Mouse (Mus musculus) gastrocnemius, postnatal 36 days (tissue): ENCODE data around the gene Banp. TPM values are rescaled to one million over a fixed set of nuclear protein-coding genes. Genes with fewer than 3 reads are reported as not detected.

ENCODE experiments used
- DNase-seq, 2 experiments: peaks; one replicate each; pipeline ENCODE4 v3.0.0; 2022
- intact Hi-C: fragments of 180-260 bp; cut with DNase I; formaldehyde crosslinking; loops from one replicate; pipeline ENCODE4 v1.15.1; 2025
- long read RNA-seq, 2 experiments: library from polyadenylated mRNA; stranded (forward); transcript quantifications; one replicate each; pipeline ENCODE4 v2.0.0; 2021
- total RNA-seq, 2 experiments: library from RNA; stranded (reverse); gene quantifications; 2 replicates each; pipeline ENCODE4 v1.2.3; 2021

Banp gene
- total RNA-seq, result 10 to 100 TPM in 1 of 2 experiments, 1 to 10 TPM in 1; 6.6 to 17.8 TPM
- long read RNA-seq, experiment 1, full-length matches to known transcripts, result 4 of 34 reads
- long read RNA-seq, experiment 1, partial matches to known transcripts, result 0 of 34 reads
- long read RNA-seq, experiment 1, other reads (novel, unspliced or antisense), result 30 of 34 reads
- long read RNA-seq, experiment 2, full-length matches to known transcripts, result 2 of 21 reads
- long read RNA-seq, experiment 2, partial matches to known transcripts, result 0 of 21 reads
- long read RNA-seq, experiment 2, other reads (novel, unspliced or antisense), result 19 of 21 reads

- intact Hi-C loops, result no loop called here
- no peak for DNase-seq
These were observed at the start of gene Banp for GRCm38 (mm10) chr8:121949222-121949800. Gene Banp, plus strand, starts transcription at chr8:121949750.

GRCm38 (mm10) chr8:121901498-121902236 lies 47.9 kb upstream of the Banp start:
- peak in 1 of 2 experiments; percentile 26 for DNase-seq
- intact Hi-C loops, result no loop called here

- no peak for DNase-seq
- intact Hi-C loops, result no loop called here
These were observed 45.6 kb upstream of the Banp start for GRCm38 (mm10) chr8:121903977-121904376.

GRCm38 (mm10) chr8:121904999-121905398 lies 44.6 kb upstream of the Banp start:
- intact Hi-C loops, result no loop called here
- no peak for DNase-seq

DNA sequence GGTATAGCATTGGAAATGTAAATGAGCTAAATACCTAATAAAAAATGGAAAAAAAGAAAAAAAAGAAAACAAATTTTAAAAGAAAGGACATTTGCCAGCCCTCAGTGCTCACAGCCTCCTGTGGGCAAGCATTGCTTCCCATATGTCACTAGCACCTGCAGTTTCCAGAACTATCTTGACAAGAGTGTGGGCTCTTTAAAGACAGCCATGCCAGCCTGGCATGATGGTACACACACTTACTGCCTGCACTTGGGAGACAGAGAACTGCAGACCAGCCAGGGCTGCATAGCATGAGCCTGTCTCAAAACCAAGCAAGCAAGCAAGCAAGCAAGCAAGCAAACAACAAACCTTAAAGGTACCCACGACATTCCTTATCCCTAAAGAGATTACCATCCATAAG lies 44.1 kb upstream of the Banp start:
- DNase-seq, result no peak
- intact Hi-C loops, result no loop called here

DNA sequence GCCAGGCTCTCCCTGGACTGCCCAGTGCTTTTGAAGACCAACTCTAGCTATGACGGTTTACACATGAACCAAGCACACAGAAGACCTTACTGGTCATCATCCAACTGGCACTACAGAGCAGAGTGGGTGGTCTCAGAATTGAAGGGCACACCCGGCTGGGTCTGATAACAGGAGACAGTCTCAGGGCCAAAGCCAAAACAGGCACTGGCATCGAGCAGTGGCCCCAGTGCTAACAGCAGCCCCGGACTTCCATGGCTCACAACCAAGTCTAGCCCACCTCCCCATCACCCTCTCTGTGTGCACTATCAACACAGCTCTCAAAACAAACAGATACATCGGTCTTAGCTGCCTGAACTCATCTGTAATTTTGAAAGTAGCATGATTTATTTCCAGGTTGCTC lies 43.7 kb upstream of the Banp start:
- DNase-seq, result no peak
- intact Hi-C loops, result no loop called here

- intact Hi-C loops, result no loop called here
- no peak for DNase-seq
These were observed 42.7 kb upstream of the Banp start for GRCm38 (mm10) chr8:121906542-121907512.

DNA sequence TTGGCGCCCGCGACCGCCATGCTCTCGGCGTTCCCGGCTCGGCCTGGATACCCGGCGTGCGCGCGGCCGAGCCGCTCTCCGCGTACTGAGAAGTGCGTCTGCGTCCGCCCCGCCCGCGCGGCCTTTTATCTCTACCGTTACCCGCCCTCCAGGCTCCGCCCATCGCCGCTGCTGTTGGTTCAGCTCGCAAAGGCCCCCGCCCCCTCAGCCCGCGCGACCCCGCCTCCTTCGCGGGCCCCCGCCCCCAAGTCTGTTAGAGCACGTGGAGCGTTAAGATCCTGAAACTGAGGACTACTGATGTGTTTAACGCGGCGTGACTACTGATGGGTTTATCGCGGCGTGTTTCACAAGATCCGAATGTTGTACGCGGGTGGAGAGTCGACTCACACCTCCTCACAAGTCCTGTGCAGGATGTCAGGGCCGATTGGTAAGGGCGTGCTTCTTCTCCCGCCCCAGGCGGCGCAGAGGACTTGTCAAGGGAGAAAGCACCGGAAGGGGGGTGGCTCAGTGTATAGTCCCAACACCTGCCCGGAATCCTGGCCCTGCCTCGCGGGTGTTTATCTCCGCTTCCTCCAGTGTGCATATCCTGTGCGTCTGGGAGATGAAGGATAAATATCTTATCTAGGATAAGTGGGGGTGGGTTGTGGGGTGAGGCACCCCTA lies 41.8 kb upstream of the Banp start, which contains the start of gene Slc7a5:
Gene Slc7a5, minus strand, starts transcription at position 108 of the 662 bp plus-strand sequence.
- intact Hi-C loops, result loop anchor here (2.0 kb wide), 1 partner anchor 35 kb away; no protein-coding TSS in a partner anchor
- peak; percentile 92 to 97 for DNase-seq

GRCm38 (mm10) chr8:121908378-121909147 lies 41.0 kb upstream of the Banp start:
- intact Hi-C loops, result loop anchor here (1.0 to 2.0 kb wide), 2 partner anchors 36 to 57 kb away; no protein-coding TSS in a partner anchor
- DNase-seq, result no peak

DNA sequence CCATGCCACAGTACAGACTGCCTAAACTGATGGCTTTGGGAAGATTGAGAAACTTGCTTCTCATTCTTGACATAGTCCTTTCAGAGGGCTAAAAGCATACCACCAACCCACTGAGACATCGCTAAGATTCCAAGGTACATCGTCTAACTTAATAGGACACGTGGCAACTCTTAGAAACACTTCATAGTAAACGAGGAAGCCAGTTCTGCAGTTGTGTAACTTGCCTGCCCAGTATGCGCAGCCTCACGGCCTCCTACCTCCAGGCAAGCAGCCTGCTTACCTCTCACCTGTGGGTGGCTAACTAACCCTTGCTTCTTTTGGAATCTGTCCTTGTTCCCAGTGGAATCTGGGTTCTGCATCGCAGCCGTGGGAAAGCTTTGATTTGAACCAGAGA lies 40.4 kb upstream of the Banp start:
- no peak for DNase-seq
- intact Hi-C loops, result loop anchor here (1.0 to 2.0 kb wide), 2 partner anchors 36 to 58 kb away; no protein-coding TSS in a partner anchor

- intact Hi-C loops, result loop anchor here (1.0 to 10.0 kb wide), 3 partner anchors 37 to 185 kb away; partner anchors contain the start of gene Jph3
- DNase-seq, result peak; percentile 51 to 73
These were observed 39.9 kb upstream of the Banp start for GRCm38 (mm10) chr8:121909663-121910062.

DNA sequence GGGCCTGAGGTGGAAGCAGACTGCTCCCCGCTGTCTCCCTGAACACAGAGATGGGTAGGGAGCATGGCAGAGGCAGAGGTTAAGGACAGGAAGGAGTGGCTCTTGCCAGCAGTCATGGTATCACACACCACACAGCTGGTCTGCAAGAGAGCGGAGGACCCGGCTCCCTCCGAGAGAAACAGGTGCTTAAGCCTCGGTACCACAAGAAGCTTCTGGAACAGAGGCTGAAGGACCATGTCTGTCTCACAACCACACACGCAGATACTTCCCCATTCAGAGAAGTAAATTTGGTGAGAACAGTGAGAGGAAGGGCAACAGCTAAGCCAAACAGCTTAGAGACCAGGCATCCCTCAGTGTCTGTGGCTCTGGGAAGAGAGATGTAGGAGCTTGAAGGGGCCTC lies 38.1 kb upstream of the Banp start:
- intact Hi-C loops, result loop anchor here (10.0 kb wide), 1 partner anchor 187 kb away; the partner anchor contains the start of gene Jph3
- no peak for DNase-seq

GRCm38 (mm10) chr8:121911987-121912386 lies 37.6 kb upstream of the Banp start:
- DNase-seq, result no peak
- intact Hi-C loops, result loop anchor here (10.0 kb wide), 1 partner anchor 187 kb away; the partner anchor contains the start of gene Jph3

DNA sequence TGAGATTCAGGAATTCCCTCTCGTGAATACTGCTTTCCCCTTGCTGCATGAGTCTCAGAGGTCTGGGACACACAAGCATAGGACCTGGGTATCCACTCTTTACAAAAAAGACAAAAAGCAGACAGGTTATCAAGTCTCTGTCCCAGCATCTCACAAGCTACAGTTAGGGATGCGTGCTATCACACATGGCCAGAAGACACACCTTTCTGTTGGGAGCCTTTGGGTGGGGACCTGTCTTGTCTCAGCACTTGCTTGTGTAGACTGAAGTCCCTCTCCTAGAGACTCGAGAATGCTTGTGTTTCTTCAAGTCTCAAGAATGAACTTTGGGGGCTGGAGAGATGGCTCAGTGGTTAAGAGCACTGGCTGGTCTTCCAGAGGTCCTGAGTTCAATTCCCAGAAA lies 36.7 kb upstream of the Banp start:
- DNase-seq, result no peak
- intact Hi-C loops, result loop anchor here (10.0 kb wide), 1 partner anchor 188 kb away; the partner anchor contains the start of gene Jph3

DNA sequence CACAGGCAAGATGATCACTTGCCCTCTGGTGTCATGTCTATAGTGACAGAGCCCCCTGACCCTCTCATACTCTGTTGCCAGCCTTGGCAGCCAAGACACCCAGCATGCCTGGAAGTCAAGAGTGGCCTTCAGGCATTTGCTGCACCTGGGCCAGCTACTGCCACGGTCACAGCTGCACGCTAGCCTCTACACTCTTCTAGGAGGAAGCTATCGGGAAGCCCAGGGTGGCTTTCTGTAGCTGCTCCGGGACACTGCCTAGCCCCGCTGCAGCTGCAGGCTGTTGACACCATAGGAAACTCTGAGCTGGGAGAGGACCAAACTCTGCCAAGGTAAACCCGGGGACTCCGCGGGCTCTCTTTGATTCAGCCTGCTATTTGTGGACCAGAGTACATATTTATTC lies 36.2 kb upstream of the Banp start:
- no peak for DNase-seq
- intact Hi-C loops, result loop anchor here (10.0 kb wide), 1 partner anchor 189 kb away; the partner anchor contains the start of gene Jph3

DNA sequence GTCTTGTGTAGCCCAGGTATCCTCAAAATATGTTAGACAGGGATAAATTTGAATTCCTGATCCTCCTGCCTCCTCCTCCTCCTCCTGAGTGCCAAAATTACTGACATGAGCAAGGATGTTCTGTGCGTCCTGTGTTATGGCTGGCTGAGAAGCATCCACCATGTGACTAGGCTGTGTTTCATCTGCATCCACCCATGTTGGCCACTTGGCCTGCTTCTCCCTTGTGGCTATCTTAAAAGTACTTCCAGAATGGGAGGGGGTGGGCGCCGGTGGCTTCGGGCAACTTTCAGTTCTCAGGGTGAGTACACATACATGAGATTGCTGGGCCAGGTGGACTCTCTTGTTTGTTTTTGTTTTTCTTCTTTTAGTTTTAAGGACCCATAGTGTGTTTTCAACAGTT lies 30.4 kb upstream of the Banp start:
- no peak for DNase-seq
- intact Hi-C loops, result loop anchor here (10.0 kb wide), 1 partner anchor 194 kb away; the partner anchor contains the start of gene Jph3

GRCm38 (mm10) chr8:121919731-121920130 lies 29.8 kb upstream of the Banp start:
- intact Hi-C loops, result loop anchor here (10.0 kb wide), 1 partner anchor 195 kb away; the partner anchor contains the start of gene Jph3
- no peak for DNase-seq

GRCm38 (mm10) chr8:121921582-121921981 lies 28.0 kb upstream of the Banp start:
- intact Hi-C loops, result no loop called here
- no peak for DNase-seq
